Mouse (Mus musculus): Measurements from ENCODE around the gene Ushbp1.
"Not testable (repeated sequence)": the region's sequence is repeated elsewhere in the genome, so short reads cannot be mapped to it uniquely, and the experiment has no call there.

The Ushbp1 gene

GRCm38 (mm10) chr8:71395629-71396028 lies at the start of gene Ushbp1:
Gene Ushbp1 (minus strand): TSS chr8:71395802.
- peak; percentile 58 for DNase-seq

- DNase-seq, result no peak
These were observed 49.5 kb upstream of the Ushbp1 start for GRCm38 (mm10) chr8:71445096-71445495.

GRCm38 (mm10) chr8:71441404-71441803 lies 45.8 kb upstream of the Ushbp1 start:
- peak; percentile 67 for DNase-seq

- DNase-seq, result no peak
These were observed 41.4 kb upstream of the Ushbp1 start for GRCm38 (mm10) chr8:71437041-71437440.

GRCm38 (mm10) chr8:71432935-71433334 lies 37.3 kb upstream of the Ushbp1 start:
- DNase-seq, result not testable (repeated sequence)

- DNase-seq, result no peak
These were observed 26.5 kb upstream of the Ushbp1 start for GRCm38 (mm10) chr8:71422121-71422520.

- DNase-seq, result no peak
These were observed 16.1 kb upstream of the Ushbp1 start for GRCm38 (mm10) chr8:71411535-71412273.

- no peak for DNase-seq
These were observed 12.6 kb upstream of the Ushbp1 start for GRCm38 (mm10) chr8:71408231-71408630.

- no peak for DNase-seq
These were observed 11.8 kb upstream of the Ushbp1 start for GRCm38 (mm10) chr8:71407441-71407840.

GRCm38 (mm10) chr8:71406099-71407015 lies 10.8 kb upstream of the Ushbp1 start:
- DNase-seq, result peak; percentile 81

GRCm38 (mm10) chr8:71405401-71406098 lies 9.9 kb upstream of the Ushbp1 start, which contains the start of gene Ankle1:
Gene Ankle1 (plus strand): TSS chr8:71406010.
- peak; percentile 97 for DNase-seq

GRCm38 (mm10) chr8:71404951-71405351 lies 9.3 kb upstream of the Ushbp1 start:
- DNase-seq, result no peak

GRCm38 (mm10) chr8:71404011-71404410 lies 8.4 kb upstream of the Ushbp1 start:
- DNase-seq, result no peak

GRCm38 (mm10) chr8:71403107-71403885 lies 7.7 kb upstream of the Ushbp1 start:
- DNase-seq, result no peak

GRCm38 (mm10) chr8:71402446-71402964 lies 6.9 kb upstream of the Ushbp1 start:
- DNase-seq, result no peak

- DNase-seq, result no peak
These were observed 5.9 kb upstream of the Ushbp1 start for GRCm38 (mm10) chr8:71401454-71401853.

GRCm38 (mm10) chr8:71400826-71401225 lies 5.2 kb upstream of the Ushbp1 start:
- DNase-seq, result no peak

GRCm38 (mm10) chr8:71397701-71398100 lies 2.1 kb upstream of the Ushbp1 start:
- DNase-seq, result no peak

GRCm38 (mm10) chr8:71396639-71397305 lies 1.2 kb upstream of the Ushbp1 start, which contains the start of gene Babam1:
Gene Babam1 (plus strand): TSS chr8:71396861.
- DNase-seq, result peak; percentile 91

- DNase-seq, result no peak
These were observed 531 bp downstream of the Ushbp1 start for GRCm38 (mm10) chr8:71395071-71395470.

GRCm38 (mm10) chr8:71394481-71394880 lies 1.1 kb downstream of the Ushbp1 start:
- DNase-seq, result no peak

All from lung, postnatal 14 days (tissue).